Mouse (Mus musculus): Measurements from ENCODE around the gene Pdk2.
"Not testable (repeated sequence)": the region's sequence is repeated elsewhere in the genome, so short reads cannot be mapped to it uniquely, and the experiment has no call there.

Pdk2 gene

GRCm38 (mm10) chr11:95027850-95028470 lies 13.2 kb downstream of the Pdk2 start:
- CTCF ChIA-PET = no interaction called here

DNA sequence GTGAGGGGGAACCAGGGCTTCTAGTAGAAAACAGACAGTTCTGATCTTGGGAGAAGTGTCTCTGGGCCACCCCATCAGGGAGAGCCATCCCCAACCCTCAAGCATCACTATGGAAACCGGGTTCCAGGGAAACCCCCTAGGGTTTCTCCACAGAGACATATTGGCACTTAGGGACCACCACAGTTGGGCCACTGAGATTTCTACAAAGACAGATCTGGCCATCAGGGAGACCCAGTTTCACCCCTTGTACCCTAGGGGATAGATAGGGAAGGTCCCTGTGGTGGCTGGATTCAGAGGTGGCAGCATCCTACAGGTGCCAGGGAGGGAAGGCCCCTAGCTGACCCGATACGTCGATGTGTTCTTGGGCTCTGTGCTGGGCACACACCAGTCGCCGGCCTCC lies 14.3 kb downstream of the Pdk2 start:
- CTCF ChIA-PET = no interaction called here

DNA sequence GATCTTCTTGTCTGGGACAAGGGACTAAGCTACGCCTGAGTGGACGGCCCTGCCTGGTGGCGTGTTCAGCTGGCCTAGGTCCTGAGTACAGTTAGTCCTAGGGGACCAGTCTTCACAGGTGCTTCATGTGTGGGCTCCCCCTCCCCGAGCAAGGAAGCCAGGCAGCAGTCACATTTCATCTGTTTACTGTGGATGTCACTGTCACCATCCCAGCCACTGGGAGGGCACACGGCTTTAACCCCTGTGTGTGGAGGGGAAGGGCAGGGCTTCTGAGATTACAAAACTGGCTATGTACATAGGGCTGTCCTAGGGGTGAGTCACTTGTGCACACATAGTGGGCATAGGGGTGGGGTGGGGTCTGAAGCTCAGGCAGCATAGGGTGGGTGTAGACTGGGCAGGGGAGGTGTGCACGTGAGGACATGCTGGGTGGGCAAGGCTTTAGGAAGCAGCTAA lies 15.0 kb downstream of the Pdk2 start:
- CTCF ChIA-PET = no interaction called here

GRCm38 (mm10) chr11:95025227-95026012 lies 15.7 kb downstream of the Pdk2 start:
- CTCF ChIA-PET = interaction anchor here (0.7 kb wide), 1 partner anchor 18 kb away, joined by 3 read pairs; no protein-coding TSS in a partner anchor

DNA sequence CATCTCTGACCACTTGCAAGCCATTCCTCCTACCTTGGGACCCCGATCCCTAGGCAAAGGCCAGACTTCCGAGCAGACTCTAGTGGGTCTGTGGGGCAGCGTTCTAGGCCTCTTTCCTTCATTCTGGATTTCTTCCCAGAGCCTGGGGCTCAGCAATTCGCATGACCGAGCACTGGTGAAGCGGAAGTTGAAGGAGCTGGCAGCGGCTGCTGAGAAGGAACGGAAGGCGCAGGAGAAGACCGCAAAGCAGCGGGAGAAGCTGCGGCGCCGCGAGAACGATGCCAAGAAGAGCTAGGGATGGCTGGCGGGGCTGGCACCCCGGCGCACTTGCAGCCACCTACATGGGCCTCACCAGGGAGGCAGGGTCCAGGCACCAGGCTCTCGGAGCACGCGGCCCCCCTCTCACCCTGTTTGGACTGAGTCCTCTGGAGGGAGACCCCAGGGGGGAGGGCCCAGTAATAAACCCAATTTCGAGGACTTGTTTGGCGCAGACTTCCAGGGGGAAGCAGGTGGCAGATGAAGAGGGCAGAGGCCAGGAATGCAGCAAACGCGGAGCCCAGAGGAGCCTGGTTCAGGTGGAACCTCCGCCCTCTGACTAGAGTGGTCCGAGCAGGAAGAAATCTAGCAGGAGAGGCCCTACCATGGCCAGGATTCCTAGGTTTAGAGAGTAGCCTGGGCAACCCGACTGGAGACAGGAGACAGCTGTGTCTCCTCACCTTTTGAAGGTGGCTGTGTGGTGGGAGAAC lies 16.5 kb downstream of the Pdk2 start:
- CTCF ChIA-PET = interaction anchor here (0.7 kb wide), 1 partner anchor 18 kb away, joined by 3 read pairs; no protein-coding TSS in a partner anchor

DNA sequence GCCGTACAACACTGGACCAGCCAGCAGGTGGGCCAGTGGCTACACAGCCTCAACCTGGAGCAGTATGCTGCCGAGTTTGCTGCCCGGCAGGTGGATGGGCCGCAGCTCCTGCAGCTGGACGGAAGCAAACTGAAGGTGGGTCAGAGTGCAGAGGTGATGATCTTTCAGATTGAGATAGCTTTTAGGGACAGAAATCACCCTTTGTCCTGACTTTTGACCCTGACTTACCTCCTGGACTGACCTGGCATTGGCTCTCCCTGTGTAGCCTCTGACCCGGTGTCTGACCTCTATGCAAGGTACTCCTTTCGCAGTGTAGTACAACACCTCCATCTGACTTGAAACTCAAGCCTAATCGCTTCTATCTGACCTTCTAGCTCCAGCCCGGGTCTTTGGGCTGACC lies 17.7 kb downstream of the Pdk2 start:
- CTCF ChIA-PET = no interaction called here

DNA sequence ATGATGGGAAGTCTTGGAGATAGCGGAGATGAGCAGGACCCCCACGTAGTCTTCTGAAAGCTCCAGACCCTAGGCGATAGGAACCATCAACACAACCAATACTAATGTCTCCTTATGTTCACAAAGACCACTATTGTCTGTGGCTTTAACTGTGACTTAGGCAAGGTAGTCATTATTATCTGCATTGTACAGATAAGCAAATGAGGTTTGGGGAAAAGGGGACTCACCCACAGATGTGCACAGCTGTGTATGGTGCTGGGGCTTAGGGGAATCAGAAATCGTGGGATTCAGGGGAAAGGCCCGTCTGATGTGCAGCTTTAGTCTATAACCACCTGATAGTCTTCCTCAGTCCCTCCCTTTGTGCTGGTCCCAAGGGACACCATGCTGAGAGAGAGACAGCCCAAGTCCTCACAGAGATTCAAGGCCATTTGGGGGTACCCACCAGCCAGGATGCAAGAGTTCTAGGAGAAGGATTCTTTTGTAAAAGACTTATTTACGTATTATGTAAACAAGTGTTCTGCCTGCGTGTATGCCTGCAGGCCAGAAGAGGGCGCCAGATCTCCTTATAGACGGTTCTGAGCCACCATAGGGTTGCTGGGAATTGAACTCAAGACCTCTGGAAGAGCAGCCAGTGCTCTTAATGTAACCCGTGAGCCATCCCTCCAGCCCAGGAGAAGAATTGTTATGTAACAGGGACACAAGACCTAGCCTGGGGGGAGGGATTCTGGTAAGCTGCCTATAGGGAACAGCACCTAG lies 18.7 kb downstream of the Pdk2 start:
- CTCF ChIA-PET = no interaction called here

DNA sequence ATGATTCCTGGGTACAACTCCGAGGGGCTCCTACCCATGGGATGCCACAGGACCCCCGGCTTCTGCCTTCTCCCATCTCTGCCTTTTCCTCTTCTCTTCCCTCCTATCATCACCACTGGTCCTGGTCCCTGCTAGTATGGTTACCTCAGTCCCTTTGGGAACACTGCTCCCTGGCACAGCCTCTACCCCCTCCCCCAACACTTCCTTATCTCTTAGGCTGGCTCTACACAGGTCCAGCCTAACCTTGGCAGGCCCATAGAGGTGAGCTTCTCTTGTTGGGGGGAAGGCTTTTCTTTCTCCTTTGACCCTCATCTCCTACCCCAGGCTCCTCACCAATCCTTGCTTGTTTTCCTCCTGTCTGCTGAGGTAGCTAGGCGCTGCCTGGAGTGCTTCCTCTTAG lies 25.7 kb downstream of the Pdk2 start:
- CTCF ChIA-PET = no interaction called here

DNA sequence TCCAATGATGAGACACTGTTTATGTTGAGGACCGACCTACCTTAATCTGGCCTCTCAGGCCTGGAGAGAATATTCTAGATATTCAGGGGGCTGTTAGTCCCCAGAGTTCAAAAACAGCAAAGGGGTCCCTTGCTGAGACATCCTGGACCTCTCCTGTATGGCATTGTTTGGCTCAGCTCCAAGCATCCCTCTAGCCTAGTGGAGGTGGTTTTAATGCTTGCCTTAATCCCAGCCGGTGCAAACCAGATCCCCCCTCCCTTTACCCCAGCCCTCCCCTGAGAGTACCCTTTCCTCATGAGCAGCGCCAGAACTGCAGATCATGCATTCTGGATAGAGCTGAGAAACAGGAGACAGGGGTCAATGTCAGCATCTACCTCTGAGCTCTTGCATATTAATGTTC lies 28.7 kb downstream of the Pdk2 start:
- CTCF ChIA-PET = no interaction called here

DNA sequence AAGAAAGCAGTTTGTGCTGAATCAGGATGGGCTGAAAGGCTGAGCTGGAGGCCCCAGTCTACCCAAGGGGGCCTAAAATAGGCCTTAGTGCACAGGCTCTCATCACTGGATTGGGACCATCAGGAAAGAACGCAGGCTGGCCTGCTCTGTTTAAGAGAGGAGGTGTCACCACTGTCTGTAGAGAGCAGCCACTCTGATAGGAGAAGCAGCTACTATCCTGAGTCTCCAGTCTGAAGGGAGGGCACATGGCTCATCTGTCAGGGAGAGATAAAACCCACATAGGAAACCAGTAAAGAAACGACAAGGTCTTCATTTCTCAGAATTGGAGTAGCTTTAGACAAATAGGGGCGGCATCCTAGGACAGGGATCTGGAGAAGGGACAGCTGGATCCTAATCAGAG lies 29.1 kb downstream of the Pdk2 start:
- CTCF ChIA-PET = no interaction called here

DNA sequence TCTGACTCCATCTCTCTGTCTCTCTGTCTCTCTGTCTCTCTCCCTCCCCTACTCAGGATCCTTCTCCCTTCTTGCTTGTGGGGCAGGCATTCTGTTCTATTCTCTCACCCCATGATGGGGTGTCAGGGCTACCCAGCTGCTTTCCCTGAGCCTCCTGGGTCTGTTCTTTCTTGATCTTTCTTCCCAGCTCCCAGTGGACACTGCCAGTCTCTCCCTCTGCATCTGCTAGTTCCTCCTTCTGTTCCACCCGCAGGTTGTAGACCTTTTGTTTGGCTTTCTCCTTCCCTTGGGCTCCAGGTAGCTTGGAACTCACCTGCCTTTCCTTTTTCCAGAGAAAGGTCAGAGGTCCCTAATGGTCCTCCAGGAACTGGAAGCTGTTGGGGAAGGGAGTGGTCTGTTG lies 29.7 kb downstream of the Pdk2 start:
- CTCF ChIA-PET = no interaction called here

DNA sequence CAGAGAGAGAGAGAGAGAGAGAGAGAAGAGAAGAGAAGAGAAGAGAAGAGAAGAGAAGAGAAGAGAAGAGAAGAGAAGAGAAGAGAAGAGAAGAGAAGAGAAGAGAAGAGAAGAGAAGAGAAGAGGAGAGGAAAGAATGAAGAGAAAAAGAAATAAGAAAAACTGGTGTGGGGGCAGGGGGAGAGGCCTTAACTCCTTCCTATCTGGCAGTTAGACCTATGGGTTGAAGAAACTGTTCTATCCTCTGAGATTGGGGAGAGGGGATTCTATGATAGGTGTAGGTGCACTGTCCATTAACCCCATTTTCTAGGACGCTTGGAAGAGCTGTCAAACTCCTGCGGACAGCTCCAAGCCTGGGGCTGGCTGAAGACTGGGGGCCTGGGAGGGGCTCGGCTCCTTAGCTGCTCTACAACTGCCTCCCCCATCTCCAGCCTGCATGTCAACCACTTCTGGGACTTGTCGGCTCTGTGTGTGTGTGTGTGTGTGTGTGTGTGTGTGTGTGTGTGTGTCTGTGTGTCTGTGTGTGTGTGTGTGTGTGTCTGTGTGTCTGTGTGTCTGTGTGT lies 30.2 kb downstream of the Pdk2 start:
- CTCF ChIA-PET = not testable (repeated sequence)

- CTCF ChIA-PET = no interaction called here
These were observed 30.9 kb downstream of the Pdk2 start for GRCm38 (mm10) chr11:95010141-95010739.

- CTCF ChIA-PET = no interaction called here
These were observed 31.5 kb downstream of the Pdk2 start, which contains the start of gene Samd14 for GRCm38 (mm10) chr11:95009629-95010014. Gene Samd14, plus strand, starts transcription at chr11:95009879.

- CTCF ChIA-PET = interaction anchor here (0.5 kb wide), 1 partner anchor 34 kb away, joined by 6 read pairs; no protein-coding TSS in a partner anchor
These were observed 32.2 kb downstream of the Pdk2 start for GRCm38 (mm10) chr11:95008661-95009628.

- CTCF ChIA-PET = interaction anchor here (0.6 to 0.7 kb wide), 4 partner anchors 10 to 251 kb away, joined by 3 to 4 read pairs (median 3); no protein-coding TSS in a partner anchor
These were observed 33.7 kb downstream of the Pdk2 start for GRCm38 (mm10) chr11:95007418-95007817.

DNA sequence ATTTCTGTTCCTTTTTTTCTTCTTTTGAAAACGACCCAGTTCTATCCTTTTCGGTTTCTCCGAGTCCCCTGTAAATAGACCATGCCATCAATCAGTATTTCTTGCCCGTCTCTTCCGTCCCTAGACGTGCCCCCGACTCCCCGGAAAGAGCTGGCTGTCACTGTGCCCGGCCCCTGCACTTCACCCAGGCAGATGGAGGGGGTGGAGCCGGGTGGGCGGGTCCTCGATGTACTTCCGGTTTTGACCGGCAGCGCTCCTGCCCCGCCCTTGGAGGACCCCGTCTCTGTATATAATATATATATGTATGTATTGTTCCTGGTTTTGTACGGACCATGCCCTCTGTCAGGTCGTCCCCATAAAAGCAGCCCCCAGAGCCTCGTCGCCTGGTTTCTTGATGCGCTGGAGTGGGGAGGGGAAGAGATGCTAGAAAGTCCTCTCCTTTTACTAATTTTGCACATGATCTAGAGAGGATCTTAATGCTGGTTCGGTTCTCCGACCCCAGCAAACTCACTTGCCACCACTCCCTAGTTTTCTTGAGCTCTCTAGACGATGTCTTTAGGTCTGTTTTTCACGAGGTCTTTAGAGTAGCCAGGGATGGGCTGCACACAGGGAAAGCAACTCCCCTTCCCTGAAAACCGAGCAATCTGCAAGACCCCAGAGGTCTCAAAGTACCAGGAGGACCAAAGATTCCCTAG lies 34.5 kb downstream of the Pdk2 start:
- CTCF ChIA-PET = interaction anchor here (0.6 to 0.7 kb wide), 4 partner anchors 11 to 252 kb away, joined by 3 to 4 read pairs (median 3); no protein-coding TSS in a partner anchor

GRCm38 (mm10) chr11:95006038-95006437 lies 35.1 kb downstream of the Pdk2 start:
- CTCF ChIA-PET = interaction anchor here (0.5 kb wide), 1 partner anchor 685 kb away, joined by 4 read pairs; no protein-coding TSS in a partner anchor

GRCm38 (mm10) chr11:95004937-95005198 lies 36.3 kb downstream of the Pdk2 start:
- CTCF ChIA-PET = no interaction called here

Data from spleen, embryonic (tissue).